Mouse (Mus musculus): ENCODE measurements around the gene Ppp2r5a.

DNA sequence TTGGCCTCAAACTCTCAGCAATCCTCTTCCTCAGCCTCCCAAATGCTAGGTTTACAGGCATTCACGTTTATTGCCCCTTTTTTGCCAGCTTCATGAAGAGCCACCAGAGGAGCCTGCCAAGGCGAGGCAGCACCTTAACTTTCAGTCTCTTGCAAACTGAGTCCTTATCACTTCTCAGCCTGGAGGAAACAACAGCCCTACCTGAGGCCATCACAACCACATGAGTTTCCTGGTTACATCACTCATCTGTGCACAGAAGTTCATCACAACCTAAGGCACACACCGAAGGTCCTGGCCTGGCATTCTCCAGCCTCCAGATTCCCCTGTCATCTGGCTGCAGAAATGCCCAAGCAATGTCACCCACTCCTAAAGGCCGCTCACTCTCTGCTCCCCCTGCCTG, 19.1 kb upstream of the Ppp2r5a start:
- TF ChIP-seq POLR2A (IDR thresholded peaks at IDR 0.05; ENCODE audit: insufficient read depth, low read length) (no peak), EP300 (IDR thresholded peaks at IDR 0.05; ENCODE audit: insufficient read depth, low read depth, low read length) (no peak)
